Mouse (Mus musculus) NIH3T3 (cell line): ENCODE data around the gene Ptgir.

ENCODE experiments used
- DNase-seq: peaks from one replicate; pipeline ENCODE4 v3.0.0-alpha.2; 2012; ENCODE audit warnings: low read depth

The Ptgir gene

DNA sequence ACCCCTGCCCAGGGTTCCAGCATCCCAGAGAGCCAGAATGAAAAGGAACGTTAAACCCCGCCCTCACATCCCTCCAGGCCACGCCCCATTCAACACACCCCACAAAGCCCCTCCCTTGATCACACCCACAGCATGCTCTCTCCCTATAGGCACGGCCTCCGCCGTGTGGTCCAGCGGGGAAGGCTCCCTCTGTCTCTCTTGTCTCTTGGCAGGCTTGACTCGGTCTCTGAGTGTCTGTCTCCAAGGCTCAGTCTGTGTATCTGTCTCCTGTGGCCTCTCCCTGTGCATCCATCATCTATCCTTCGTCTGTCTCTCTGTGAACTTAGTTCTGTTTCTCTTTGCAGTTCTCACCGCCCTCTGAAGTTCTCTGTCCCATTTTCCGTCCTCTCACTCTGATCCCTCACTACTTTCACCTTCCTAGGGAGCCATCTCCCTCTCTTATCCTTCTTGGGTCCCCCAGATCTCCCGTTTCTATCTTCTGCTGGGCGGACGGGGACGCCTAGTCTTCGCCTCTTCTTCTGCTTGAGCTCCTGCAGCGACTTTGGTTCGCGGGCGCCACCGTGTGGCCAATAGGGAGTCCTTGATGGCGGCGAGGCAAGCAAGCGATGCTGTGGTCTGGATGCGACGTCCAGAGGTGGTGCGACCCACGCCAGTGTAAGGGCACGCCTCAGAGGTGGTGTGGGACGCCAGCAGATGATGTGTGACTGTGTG lies 14.5 kb upstream of the Ptgir start, which contains the start of gene Gng8:
Gng8 (plus strand) TSS at position 146 of the 711 bp plus-strand sequence.
- peak; percentile 96 for DNase-seq

DNA sequence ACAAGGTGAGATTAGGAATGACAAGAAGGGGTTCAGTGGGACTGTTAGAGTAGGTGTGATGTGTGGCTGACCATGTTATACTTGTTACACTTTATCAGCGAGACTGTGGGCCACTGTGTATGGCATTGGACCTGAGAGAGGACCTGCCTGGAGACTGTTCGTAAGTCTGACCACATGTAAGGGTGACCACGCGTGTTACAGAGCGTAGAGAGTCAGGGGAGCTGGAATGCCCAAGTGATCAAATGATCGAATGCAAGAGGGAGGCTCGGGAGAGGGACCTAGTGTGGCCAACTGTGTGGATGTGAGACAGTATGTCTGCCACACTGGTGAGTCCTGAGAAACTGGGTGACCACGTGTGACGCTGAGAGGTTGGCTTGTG lies 13.9 kb upstream of the Ptgir start:
- no peak for DNase-seq

DNA sequence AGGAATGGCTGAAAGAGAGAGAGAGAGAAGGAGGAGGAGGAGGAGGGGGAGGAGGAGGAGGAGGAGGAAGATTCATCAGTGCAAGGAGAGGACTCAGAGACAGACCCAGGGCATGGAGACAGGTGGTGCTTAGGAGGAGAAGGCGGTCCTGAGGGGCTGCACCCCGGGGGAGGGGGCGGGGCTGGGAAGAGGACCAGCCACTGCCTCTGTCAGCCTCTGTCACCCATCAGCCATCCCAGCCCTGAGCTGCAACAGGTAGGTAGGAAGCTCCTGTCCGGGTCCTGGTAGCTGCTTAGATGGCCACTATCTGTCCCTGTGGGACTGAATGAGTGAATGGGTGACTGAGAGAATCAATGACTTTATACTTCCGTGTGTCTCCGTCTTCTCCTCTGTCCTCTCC lies 12.7 kb upstream of the Ptgir start:
- no peak for DNase-seq

DNA sequence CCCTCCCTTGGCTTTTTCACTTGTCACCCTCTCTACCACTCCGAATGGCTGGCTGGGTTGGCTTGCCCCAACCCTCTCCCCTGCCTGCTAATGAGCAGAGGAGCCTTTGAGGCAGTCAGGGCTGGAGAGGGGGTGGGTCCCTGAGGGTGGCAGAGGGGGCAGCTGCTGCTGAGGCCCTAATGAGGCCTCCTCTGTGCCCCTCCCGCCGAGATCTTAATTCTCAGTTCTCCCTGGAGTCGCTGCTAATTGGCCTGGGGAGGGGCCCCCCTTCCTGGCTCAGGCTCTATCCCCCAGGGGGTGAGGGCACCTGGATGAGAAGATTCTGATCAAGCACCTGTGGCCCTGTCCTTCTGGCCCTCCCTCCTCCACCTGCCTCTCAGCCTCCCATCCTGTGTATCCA lies 12.0 kb upstream of the Ptgir start:
- DNase-seq, result no peak

DNA sequence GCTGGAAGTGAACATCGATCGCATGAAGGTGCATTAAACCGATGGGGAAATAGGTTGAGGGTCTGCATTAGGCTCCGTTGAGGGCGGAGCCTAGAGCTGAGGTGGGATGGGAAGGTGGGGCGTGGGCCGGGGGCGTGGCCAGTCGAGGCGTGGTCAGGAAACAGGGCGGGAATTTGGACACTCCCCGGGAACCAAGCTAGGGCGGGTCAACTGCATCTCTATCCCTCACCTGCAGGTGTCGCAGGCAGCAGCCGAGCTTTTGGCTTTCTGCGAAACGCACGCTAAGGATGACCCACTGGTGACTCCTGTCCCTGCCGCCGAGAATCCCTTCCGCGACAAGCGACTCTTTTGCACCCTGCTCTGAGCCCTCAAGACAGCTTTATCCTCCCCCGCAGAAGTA lies 11.3 kb upstream of the Ptgir start:
- DNase-seq, result peak; percentile 71

DNA sequence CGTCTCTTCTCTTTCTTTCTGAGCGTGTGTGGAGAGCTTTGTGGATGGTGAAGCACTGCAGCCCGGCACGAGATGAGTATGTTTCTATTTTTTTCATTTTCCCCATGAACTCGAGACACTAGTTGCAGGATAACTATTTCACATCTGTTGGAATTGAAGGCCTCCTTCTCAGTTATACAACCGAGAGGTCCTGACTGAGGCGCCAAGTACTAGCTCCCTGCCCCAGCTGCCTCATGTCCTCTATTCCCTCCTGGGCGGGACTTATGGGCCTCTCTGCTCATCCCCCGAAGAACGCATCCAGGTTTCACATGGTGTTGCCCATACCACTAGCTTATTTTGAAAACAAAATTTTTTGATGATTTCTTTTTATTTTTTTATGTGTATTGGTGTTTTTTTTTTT lies 10.8 kb upstream of the Ptgir start:
- DNase-seq, result no peak

DNA sequence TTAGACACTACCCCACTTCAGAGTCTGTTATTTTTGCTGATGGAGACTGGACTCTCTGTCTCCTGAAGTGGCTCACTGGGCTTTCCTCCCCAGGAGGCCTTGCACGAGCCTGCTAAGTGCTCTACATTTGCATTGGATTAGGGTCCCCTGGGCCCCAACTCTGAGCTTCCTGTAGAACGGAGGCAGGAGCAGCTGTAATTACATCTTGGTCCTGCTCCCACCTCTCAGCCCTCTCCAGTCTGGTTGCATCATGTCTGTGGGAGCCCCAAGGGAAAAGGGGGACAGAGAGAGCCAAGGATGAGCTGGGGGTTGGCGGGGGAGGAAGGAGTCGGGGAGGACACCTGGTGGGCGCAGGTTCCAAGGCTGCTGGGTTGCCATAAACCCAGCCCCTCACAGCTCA lies 5.8 kb upstream of the Ptgir start:
- DNase-seq, result no peak

DNA sequence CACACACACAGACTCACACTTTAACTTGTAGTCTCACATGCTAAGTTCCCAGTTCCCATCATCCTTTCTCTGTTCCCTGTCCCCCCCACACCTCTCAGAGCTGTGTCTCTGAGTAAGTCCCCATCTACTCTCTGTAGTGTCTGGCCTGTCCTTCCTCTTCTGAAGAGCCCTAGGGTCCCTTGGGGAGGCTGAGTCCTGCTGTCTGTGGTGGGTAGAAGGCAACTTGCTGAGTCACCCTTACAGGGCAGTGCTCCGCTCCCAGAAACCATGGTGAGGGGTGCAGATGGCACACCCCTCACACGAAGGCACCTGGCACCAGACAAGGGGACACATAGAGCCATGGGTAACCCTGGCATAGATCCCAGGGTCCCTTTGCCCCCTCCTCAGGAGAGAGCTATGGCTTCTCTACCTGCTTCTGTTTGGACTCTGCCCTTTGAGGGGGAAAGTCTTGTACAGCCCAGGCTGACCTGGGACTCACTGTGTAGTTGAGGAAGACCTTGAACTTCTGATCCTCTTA lies 2.8 kb upstream of the Ptgir start:
- DNase-seq, result no peak

DNA sequence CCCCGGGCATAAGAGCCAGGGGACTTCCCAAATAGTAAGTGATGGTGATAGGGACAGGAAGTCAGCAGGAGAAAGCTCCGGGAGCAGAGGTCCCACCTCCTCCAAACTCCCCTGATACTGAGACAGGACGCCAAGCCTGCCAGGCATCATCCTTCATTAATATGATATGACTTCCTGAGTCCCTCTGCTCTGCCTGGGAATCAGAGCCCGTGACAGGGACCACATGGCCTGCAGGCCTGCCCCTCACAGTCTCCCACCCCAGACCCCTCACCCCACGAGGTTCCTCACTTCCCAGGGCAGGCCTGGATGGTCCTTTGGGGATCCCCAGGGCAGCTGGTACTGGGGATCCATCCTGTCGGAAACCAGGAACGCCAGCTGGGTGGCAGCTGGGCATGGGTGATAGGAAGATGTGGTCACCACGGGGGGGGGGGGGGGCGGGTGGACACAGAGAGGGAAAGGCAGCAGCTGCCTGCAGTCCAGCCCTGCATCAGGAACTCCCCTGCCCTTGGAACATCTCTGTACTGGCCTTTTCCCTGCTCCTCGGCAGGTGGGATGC lies 2.1 kb upstream of the Ptgir start:
- DNase-seq, result no peak

DNA sequence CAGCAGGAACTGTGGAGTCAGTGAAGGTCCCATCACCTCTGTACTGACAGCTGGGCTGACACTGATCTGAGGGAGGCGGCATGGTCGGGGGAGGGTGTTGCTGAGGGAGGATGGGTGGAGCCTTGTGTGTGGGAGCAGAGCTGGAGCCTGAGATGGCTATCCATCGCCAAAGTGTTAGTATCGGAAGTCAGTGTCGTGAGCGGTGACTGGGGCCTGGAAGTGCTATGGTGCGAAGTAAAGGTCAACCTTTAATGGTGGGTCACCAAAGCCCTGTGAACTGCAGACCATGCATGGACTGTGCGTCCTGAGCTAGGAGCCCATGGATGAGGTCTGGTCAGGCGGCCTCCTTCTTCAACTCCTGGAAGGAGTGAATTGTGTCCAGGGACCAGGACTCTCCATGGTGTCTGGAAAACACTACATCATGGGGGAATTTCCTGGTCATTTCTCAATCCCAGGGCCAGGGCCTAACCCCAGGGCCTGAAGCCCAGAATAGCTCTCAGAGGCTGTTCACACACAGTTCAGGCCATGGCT lies 734 bp upstream of the Ptgir start:
- peak; percentile 71 for DNase-seq

DNA sequence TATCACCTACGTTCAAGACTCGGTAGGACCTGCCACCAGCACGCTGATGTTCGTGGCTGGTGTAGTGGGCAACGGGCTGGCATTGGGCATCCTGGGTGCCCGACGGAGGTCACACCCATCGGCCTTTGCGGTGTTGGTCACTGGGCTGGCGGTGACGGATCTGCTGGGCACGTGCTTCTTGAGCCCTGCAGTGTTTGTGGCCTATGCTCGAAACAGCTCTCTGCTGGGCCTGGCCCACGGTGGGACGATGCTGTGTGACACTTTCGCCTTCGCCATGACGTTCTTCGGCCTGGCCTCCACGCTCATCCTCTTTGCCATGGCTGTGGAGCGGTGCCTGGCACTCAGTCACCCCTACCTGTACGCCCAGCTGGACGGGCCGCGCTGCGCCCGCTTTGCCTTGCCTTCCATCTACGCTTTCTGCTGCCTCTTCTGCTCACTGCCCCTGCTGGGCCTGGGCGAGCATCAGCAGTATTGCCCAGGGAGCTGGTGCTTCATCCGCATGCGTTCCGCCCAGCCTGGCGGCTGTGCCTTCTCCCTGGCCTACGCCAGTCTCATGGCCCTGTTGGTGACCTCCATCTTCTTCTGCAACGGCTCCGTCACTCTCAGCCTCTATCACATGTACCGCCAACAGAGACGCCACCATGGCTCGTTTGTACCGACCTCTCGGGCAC lies 734 bp downstream of the Ptgir start:
- no peak for DNase-seq

DNA sequence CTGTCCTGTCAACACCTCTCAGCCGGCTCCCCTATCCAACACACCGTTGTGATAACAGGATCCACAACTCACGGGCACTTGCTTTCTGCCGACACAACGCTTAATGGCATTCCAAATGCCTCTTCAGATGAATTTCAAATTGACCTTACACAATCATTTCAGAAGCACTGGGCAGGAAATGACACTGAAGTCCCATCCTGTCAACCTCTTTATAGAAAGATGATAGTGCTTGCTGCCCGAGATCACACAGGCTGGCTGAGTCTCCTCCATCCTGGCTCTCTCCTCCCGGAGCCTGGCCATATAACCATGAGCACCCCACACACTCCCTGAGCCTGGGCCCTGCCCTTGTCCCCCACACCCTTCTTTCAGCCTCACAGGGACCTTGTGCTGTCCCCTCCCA lies 1.6 kb downstream of the Ptgir start:
- DNase-seq, result no peak

DNA sequence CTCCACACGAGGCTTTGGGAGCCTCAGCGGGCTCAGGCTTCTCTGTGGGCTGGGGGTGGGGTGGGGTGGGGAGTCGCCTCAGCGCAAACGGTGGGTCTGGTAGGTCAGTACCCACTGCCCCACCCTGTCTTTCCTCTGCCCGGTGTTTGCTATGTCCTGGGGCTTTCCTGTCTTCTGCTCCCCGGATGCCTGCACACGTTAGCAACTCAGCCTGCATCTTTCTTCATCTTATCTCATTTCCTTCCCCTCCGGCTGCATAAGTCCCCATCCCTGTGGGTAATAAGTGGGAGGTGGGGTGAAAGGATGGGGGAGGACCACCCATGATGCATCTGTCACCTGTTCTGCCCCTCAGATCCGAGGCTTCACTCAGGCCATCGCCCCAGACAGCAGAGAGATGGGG lies 2.1 kb downstream of the Ptgir start:
- no peak for DNase-seq

DNA sequence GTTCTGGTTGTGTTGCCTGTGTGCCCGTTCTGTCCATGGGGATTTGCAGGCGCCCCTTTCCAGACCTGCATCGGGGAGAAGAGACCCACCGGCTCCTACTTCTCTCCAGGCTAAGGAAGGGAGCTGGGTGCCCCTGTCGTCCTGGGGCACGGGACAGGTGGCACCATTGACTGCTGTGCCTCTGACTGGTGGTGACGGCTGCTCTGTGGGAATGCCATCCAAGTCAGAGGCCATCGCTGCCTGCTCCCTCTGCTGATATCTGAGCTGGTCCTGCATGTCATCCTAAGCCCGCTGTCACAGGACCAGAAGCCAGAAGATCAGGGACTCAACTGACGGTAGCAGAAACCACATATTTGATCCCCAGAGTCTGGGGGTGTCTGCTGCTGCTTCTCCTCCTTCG lies 2.6 kb downstream of the Ptgir start:
- DNase-seq, result no peak

DNA sequence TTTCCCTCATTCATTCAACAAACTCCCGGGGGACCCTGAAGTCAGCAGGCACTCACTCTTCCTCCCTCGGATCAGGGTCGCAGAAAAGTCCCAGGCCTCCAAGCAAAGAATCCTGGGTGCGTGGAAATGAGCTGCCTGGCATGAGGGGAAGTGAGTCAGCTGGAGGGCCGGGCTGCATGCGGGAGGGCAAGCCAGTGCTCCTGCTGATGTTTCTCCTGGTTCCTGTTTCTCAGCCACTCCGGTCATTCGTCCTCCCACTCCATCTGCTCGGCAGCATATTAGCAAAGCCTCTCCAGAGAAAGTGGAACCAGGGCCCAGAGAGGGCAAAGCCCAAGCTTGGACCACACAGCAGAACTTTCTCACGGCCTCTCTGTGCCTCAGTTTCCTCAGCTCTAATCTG lies 3.6 kb downstream of the Ptgir start:
- DNase-seq, result peak; percentile 68

DNA sequence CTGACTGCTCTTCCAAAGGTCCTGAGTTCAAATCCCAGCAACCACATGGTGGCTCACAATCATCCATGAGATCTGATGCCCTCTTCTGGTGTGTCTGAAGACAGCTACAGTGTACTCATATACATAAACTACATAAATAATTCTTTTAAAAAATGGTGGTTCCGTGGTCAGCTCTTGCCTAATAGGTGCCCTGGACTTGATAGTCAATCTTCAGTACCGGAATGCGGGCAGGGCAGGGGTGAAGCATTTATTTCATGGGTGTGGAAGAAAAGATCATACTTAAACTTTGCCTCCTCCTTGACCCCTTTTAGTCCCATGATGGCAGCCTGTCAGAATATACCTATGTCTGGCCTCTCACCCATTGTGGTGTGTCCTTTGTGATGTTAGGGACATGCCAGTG lies 5.6 kb downstream of the Ptgir start:
- DNase-seq, result peak; percentile 56

DNA sequence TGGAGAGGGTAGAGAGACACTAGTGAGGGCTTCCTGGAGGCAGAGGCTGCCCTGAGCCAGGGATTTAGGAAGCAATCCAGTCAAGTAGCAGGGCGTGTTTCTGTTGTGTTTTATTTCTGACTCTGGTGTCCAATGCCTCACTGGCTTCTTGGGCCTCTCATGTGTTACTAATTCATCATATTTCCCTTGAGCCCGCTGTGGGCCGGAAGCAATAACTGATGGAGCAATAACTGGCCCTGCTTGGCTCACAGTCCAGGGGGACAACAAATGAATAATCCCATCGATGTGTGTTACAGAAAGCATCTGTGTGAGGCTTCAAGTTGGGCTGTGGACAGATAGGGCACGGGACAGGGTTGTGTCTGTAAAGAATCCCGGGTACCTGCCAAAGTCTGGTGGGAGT lies 6.1 kb downstream of the Ptgir start:
- DNase-seq, result peak; percentile 91

DNA sequence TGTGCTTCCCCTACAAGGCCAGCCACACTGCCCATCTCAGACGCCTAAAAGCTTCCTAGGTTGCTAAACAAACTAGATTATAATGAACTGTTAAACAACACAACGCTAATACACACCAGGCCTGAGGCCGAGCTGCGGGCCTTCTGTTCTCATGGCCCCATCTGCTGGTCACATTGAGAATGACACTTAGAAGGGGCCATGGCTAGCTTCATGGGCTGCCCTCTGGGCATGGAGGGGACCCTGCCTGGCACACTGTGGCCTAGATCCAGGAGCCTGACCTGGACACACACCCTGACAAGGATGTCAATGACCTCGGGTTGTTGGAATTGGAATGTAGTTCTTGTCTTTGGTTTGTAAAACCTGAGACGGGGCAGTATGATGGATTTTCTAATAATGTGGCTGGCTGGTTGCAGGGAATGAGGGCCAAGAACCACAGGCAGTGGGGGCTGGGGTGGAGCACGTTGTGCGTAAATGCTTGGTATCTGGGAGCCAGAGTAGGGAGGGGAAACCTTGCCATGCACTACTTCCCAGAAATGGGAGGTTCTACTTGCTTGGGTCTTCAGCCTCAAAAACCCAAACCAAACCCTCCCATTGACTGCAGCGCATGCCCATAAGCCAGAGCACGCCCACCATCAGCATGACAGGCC lies 7.6 kb downstream of the Ptgir start:
- peak; percentile 90 for DNase-seq

DNA sequence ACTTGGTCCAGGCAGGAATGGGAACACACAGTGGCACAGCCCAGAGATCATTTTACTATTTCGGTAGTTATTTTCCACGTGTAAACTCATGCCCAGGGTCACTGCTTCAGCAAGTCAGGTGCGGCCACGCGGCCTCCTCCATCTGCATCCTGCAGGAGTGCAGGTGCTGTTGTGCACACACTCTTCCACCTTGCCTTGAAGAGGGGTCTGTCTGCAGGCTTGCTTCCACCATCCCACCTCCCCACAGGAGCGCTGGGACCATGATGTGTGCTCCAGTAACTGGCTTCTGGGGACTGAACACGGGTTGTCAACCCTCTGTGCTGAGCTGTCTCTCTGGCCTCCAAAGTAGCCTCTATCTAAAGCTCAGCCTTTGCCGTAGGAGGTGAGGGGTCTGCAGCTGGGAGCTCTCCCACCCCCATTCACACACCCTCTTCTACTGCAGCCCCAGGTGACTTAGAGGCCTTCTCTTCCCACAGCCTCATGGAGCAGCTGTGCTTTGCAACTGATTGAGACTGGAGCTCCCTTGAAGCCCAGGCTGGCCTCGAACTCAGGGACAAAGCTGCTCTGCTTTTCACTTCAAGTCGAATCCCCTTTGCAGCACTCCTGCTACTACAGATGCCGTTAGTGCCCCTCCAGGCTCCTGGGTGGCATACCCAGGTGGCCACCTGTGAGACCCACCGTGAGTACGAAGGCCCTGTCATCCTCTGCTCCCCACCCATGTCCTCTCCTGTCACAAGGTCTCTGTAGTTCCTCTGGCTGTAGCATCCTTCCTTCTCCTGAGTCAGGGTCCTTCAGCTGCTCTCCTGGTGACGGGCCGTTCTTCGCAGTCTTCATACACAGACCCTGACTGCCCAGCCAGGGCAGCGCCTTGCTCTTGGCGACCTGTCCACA lies 8.4 kb downstream of the Ptgir start:
- DNase-seq, result no peak

DNA sequence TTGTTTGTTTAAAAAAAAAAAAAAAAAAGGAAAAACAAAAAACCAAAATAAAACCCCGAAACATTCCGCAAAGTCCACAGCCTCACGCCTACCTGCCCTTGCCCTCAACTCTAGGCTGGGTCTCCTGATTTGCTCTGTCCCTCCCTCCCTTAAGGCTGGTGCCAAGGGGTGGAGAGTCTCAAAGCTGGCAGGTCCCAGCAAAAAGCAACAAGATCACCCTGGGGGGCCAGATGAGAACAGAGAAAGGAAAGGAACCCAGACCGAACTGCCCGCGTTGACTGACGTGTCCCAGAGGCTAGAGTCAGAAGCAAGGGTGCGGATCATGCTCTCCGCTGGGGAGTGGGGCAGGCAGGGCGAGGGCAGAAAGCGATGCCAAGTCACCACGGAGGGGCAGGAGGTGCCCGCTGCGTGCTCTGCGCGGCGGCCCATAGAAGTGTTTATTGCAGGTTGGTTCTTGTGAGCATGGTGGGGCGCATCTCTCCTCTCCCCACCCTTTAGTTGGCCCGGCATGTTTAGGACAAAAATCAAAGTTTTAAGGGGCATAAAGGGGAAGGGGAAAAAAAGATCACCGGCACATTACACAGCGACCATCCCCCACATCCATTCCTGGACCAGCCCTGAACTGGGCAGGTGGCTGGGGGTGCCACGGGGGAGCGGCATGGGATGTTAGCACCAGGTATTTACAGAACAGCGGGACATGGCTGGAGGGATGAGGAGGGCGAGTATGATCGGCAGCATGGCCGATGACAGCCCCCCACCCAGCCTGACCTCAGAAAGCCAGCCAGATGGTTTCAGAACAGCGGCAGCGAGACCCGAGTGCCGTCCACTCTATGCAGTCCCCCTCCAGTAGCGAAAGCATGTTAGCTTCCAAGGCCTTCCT lies 9.4 kb downstream of the Ptgir start:
- DNase-seq, result no peak
